In the genomic region with DNA sequence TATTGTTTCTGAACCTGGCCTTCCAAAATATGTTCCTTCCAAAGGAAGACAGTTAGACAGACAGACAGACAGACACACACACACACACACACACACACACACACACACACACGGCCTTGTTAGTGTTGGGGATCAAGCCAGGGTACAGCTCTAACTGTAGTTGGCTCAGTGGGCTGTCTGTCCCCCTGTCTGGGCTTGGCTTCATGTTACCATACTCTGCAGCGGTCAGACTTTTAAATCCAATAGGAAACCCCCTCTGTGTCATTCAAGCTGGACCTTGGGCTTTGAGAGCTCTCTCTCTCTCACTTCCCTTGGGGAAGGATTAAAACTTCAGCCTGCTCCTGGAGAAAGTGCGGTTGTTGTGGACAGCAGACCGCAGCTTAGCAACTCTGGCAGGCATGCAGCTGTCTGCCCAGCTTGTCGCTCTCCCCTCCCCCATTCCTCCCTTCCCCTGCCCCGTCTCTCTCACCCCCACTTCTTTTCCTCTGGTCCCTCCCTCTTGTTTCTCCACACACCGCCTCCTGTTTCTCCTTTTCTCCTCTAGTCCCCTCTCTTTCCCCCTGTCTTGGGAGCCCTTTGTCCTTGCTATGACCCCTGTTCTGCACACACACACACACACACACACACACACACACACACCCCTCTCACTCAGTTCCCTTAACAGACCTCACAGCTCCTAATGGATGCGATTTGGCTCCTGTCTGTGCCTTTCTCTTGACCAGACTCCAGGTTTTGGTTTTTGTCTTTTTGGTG, we compare ENCODE assay signal across 8 mouse cellular contexts. TPM values are rescaled to one million over a fixed set of nuclear protein-coding genes. Genes with fewer than 3 reads are reported as not detected.
DNase-seq lines count a peak whose midpoint lies in the region; ATAC-seq and TF ChIP-seq lines count a peak whose summit lies in the region.

No protein-coding gene starts in this region.

- H3K4me1 ChIP-seq in ES-E14 (ENCODE audit: control insufficient read depth in 2 of 2, insufficient read depth in 2 of 2, low read length in 2 of 2, poor library complexity in 1 of 2): peaks cover 3 to 14% of the 10 kb centered on the region in 2 experiments; a peak in 3 of 4 replicates
- H3K4me1 ChIP-seq in liver, embryonic 12.5 days: peaks cover 49% of the 10 kb centered on the region
- H3K4me1 ChIP-seq in neural tube, embryonic 11.5 days (ENCODE audit: control insufficient read depth, insufficient read depth, low read length): peaks cover 42% of the 10 kb centered on the region

- H3K27ac ChIP-seq in ES-E14 (ENCODE audit: insufficient read depth, low read depth, low read length, poor library complexity, severe bottlenecking): peak overlapping the region; percentile 71; the same call in 1 of the 2 replicates
- H3K27ac ChIP-seq in liver, embryonic 12.5 days: peak overlapping the region; percentile 51
- H3K27ac ChIP-seq in neural tube, embryonic 11.5 days (ENCODE audit: low read depth, low read length): peak overlapping the region; percentile 95

- peak overlapping the region; percentile 39 for H3K4me2 ChIP-seq in liver, embryonic 12.5 days
- peak overlapping the region; percentile 19; the same call in 1 of the 2 replicates for H3K4me2 ChIP-seq in neural tube, embryonic 11.5 days (ENCODE audit: low read depth)

- 7% methylated on average over 8 of the region's 8 CpGs for WGBS in liver, embryonic 12.5 days (ENCODE audit: insufficient replicate concordance)
- 0% methylated on average over 8 of the region's 8 CpGs for WGBS in neural tube, embryonic 11.5 days

- in situ Hi-C loops in ES-E14 (cut with MboI; ENCODE audit: low sequenced_read_pairs in 2 of 2, unreplicated experiment in 2 of 2): no loop called here

- H3K36me3 ChIP-seq in ES-E14 (ENCODE audit: control insufficient read depth, insufficient read depth, low read length, poor library complexity, severe bottlenecking): peaks cover 26% of the 10 kb centered on the region
- H3K36me3 ChIP-seq in liver, embryonic 12.5 days: peaks cover 5% of the 10 kb centered on the region
- H3K36me3 ChIP-seq in neural tube, embryonic 11.5 days (ENCODE audit: control insufficient read depth, insufficient read depth, low read length): peaks cover 2% of the 10 kb centered on the region; the same call in 1 of the 2 replicates

- ATAC-seq in liver, embryonic 12.5 days: no peak
- peak; percentile 81 for ATAC-seq in neural tube, embryonic 11.5 days (ENCODE audit: insufficient read depth, low FRiP score, low TSS enrichment)

- no peaks in the 10 kb centered on the region for H3K27me3 ChIP-seq in liver, embryonic 12.5 days (replicated peaks)
- H3K27me3 ChIP-seq in neural tube, embryonic 11.5 days (ENCODE audit: control insufficient read depth, insufficient read depth, low read length): no peaks in the 10 kb centered on the region

- H3K4me3 ChIP-seq in ES-E14 (ENCODE audit: insufficient read depth in 1 of 2, low read depth in 1 of 2, low read length in 2 of 2, poor library complexity in 1 of 2, severe bottlenecking in 1 of 2): no peak overlapping the region
- H3K4me3 ChIP-seq in liver, embryonic 12.5 days: no peak overlapping the region
- H3K4me3 ChIP-seq in neural tube, embryonic 11.5 days (ENCODE audit: low read depth, low read length): no peak overlapping the region

- no peak overlapping the region for H3K9ac ChIP-seq in ES-E14 (ENCODE audit: insufficient read depth, low read depth, low read length, poor library complexity, severe bottlenecking)
- peak overlapping the region; percentile 7; the same call in 1 of the 2 replicates for H3K9ac ChIP-seq in liver, embryonic 12.5 days
- peak overlapping the region; percentile 42 for H3K9ac ChIP-seq in neural tube, embryonic 11.5 days (ENCODE audit: low read length)

- DNase-seq in cerebellum, postnatal 10 days: peak; percentile 81 to 84
- DNase-seq in cerebellum, adult 9-10 months: no peak
- no peak for DNase-seq in ES-E14 (ENCODE audit: low read depth, low spot score)
- DNase-seq in fibroblast of lung, adult 2 months (ENCODE audit: low read depth): peak; percentile 68
- DNase-seq in heart, postnatal 4 days: peak; percentile 86
- peak; percentile 83 for DNase-seq in neural tube, embryonic 11.5 days (ENCODE audit: low spot score)
- DNase-seq in cerebellum, postnatal 25 days: no peak

- peaks cover 21% of the 10 kb centered on the region for H3K9me3 ChIP-seq in ES-E14 (ENCODE audit: control insufficient read depth, insufficient read depth, low read depth, low read length)
- no peaks in the 10 kb centered on the region for H3K9me3 ChIP-seq in liver, embryonic 12.5 days (replicated peaks)
- no peaks in the 10 kb centered on the region for H3K9me3 ChIP-seq in neural tube, embryonic 11.5 days (ENCODE audit: control insufficient read depth, low read length)

TF ChIP-seq in ES-E14, 5 proteins besides CTCF, POLR2A, EP300 and RAD21:
- no peak for TF ChIP-seq ZNF384 (IDR thresholded peaks at IDR 0.05; ENCODE audit: low read depth, low read length)
- TF ChIP-seq ZC3H11A (IDR thresholded peaks at IDR 0.05; ENCODE audit: borderline replicate concordance, low read depth, low read length): no peak
- no peak for TF ChIP-seq CHD2 (IDR thresholded peaks at IDR 0.05; ENCODE audit: low read depth, low read length)
- TF ChIP-seq MAFK (IDR thresholded peaks at IDR 0.05; ENCODE audit: insufficient read depth, low read depth, low read length): no peak
- no peak for TF ChIP-seq HCFC1 (IDR thresholded peaks at IDR 0.05; ENCODE audit: borderline replicate concordance, insufficient read depth, low read length)

RNA-seq across cellular contexts. Expression of gene Trak1, which starts 34.8 kb away (rescaled TPM):
- 18.9 and 42.6 TPM in 2 replicates for total RNA-seq in ES-E14 (2012; rRNA removed)
- 100 to 1,000 TPM; 288 to 301 TPM for total RNA-seq in heart, postnatal 4 days (2021)
- polyA plus RNA-seq in liver, embryonic 12.5 days (2016; fragmentation: Nextera tagmentation; extraction: Ambion mirVana): 10.3 and 11.0 TPM in 2 replicates
- polyA plus RNA-seq in neural tube, embryonic 11.5 days (2014; fragmentation: Nextera tagmentation; extraction: Ambion mirVana): 26.4 and 29.8 TPM in 2 replicates

RNA-seq across cellular contexts. Expression of gene Ulk4, which starts 55.1 kb away (rescaled TPM):
- 25.7 and 31.5 TPM in 2 replicates for total RNA-seq in ES-E14 (2012; rRNA removed)
- 1 to 10 TPM; 2.5 to 2.7 TPM for total RNA-seq in heart, postnatal 4 days (2021)
- polyA plus RNA-seq in liver, embryonic 12.5 days (2016; fragmentation: Nextera tagmentation; extraction: Ambion mirVana): 50.8 and 52.6 TPM in 2 replicates
- 133 and 153 TPM in 2 replicates for polyA plus RNA-seq in neural tube, embryonic 11.5 days (2014; fragmentation: Nextera tagmentation; extraction: Ambion mirVana)

Comparison
In these comparisons a context has a peak if more than half of its experiments do, and no peak if none do; other contexts are left out.
1. DNase-seq: peak in cerebellum, postnatal 10 days (2 of 2), fibroblast of lung, adult 2 months (single experiment), heart, postnatal 4 days (single experiment) and neural tube, embryonic 11.5 days (single experiment); none in cerebellum, adult 9-10 months (single experiment), ES-E14 (single experiment) and cerebellum, postnatal 25 days (0 of 2).
2. Peak in every context shown above with its lines, with median percentiles within 50 percentile points of each other: H3K27ac ChIP-seq.